Mouse (Mus musculus) heart, postnatal 10 days (tissue): ENCODE results near the gene Vmn1r21. TPM values are rescaled to one million over a fixed set of nuclear protein-coding genes. Genes with fewer than 3 reads are reported as not detected.
"Not testable (repeated sequence)": the region's sequence is repeated elsewhere in the genome, so short reads cannot be mapped to it uniquely, and the experiment has no call there.

ENCODE experiments used
- DNase-seq, 2 experiments: peaks; one replicate each; pipeline ENCODE4 v3.0.0; 2021
- intact Hi-C: fragments of 180-260 bp; cut with DNase I; formaldehyde crosslinking; loops from one replicate; pipeline ENCODE4 v1.15.1; 2025
- total RNA-seq, 2 experiments: library from RNA; stranded (reverse); gene quantifications; 2 replicates each; pipeline ENCODE4 v1.2.3; 2021

The Vmn1r21 gene
- total RNA-seq = not detected

- intact Hi-C loops = no loop called here
- no peak for DNase-seq
Observed at GRCm38 (mm10) chr6:57850286-57850685, at the start of gene Vmn1r21. Vmn1r21 (minus strand) TSS chr6:57850343.

GRCm38 (mm10) chr6:57859043-57860042 is 9.2 kb upstream of the Vmn1r21 start:
- DNase-seq = peak; percentile 38 to 44
- intact Hi-C loops = loop anchor here (2.0 to 5.0 kb wide), 4 partner anchors 117 to 1051 kb away; no protein-coding TSS in a partner anchor

- DNase-seq, intact Hi-C loops: not testable (repeated sequence)
Observed at GRCm38 (mm10) chr6:57851177-57851576, 1.0 kb upstream of the Vmn1r21 start.

GRCm38 (mm10) chr6:57839693-57840408 is 10.3 kb downstream of the Vmn1r21 start:
- intact Hi-C loops = no loop called here
- no peak for DNase-seq

GRCm38 (mm10) chr6:57825259-57825715 is 24.9 kb downstream of the Vmn1r21 start:
- intact Hi-C loops = loop anchor here (2.0 kb wide), 1 partner anchor 132 kb away; the partner anchor contains the start of gene Pyurf
- no peak for DNase-seq

GRCm38 (mm10) chr6:57824422-57825258 is 25.5 kb downstream of the Vmn1r21 start, which contains the start of gene Vopp1:
Vopp1 (minus strand) TSS chr6:57825159.
- intact Hi-C loops = loop anchor here (2.0 kb wide), 1 partner anchor 132 kb away; the partner anchor contains the start of gene Pyurf

GRCm38 (mm10) chr6:57823461-57823860 is 26.7 kb downstream of the Vmn1r21 start:
- intact Hi-C loops = no loop called here
- no peak for DNase-seq

More at GRCm38 (mm10) chr6:57824422-57825258, 25.5 kb downstream of the Vmn1r21 start, which contains the start of gene Vopp1:
- DNase-seq = peak; percentile 81 to 82

- intact Hi-C loops = no loop called here
Observed at GRCm38 (mm10) chr6:57822648-57823410, 27.3 kb downstream of the Vmn1r21 start.

GRCm38 (mm10) chr6:57814436-57814940 is 35.7 kb downstream of the Vmn1r21 start:
- intact Hi-C loops = no loop called here
- DNase-seq = no peak

More at GRCm38 (mm10) chr6:57822648-57823410, 27.3 kb downstream of the Vmn1r21 start:
- no peak for DNase-seq

GRCm38 (mm10) chr6:57811748-57812730 is 38.1 kb downstream of the Vmn1r21 start:
- intact Hi-C loops = no loop called here
- no peak for DNase-seq

- DNase-seq = no peak
- intact Hi-C loops = no loop called here
Observed at GRCm38 (mm10) chr6:57805218-57806069, 44.7 kb downstream of the Vmn1r21 start.

- intact Hi-C loops = no loop called here
- no peak for DNase-seq
Observed at GRCm38 (mm10) chr6:57803130-57803529, 47.0 kb downstream of the Vmn1r21 start.

- intact Hi-C loops = no loop called here
- DNase-seq = no peak
Observed at GRCm38 (mm10) chr6:57798986-57799385, 51.2 kb downstream of the Vmn1r21 start.

- no peak for DNase-seq
- intact Hi-C loops = no loop called here
Observed at GRCm38 (mm10) chr6:57796853-57797423, 53.2 kb downstream of the Vmn1r21 start.

- intact Hi-C loops = no loop called here
- DNase-seq = peak; percentile 8 to 25
Observed at GRCm38 (mm10) chr6:57795835-57796234, 54.3 kb downstream of the Vmn1r21 start.
